Mouse (Mus musculus) liver, embryonic 11.5 days (tissue): Measurements from ENCODE around the gene Kdelr2. TPM values are rescaled to one million over a fixed set of nuclear protein-coding genes. Genes with fewer than 3 reads are reported as not detected.

ENCODE experiments used
- ATAC-seq: fragments of 200-750 bp; cut with Nextera tagmentation; replicated peaks from 2 replicates; pipeline ENCODE4 v1.8.0; 2017; ENCODE audit warnings: moderate number of reproducible peaks, mild to moderate bottlenecking, moderate TSS enrichment, moderate library complexity; ENCODE audit not compliant: low FRiP score
- DNase-seq: peaks from one replicate; pipeline ENCODE4 v3.0.0-alpha.2; 2017; ENCODE audit warnings: low spot score
- H3K27ac ChIP-seq: fragments of 300-500 bp; sonication (generic); 2 replicates; pipeline ENCODE4 v1.5.1; 2014; ENCODE audit warnings: mild to moderate bottlenecking, low read depth, low read length, control low read depth
- H3K27me3 ChIP-seq: fragments of 300-500 bp; sonication (generic); replicated peaks from 2 replicates; pipeline ENCODE4 v1.6.1; 2014; ENCODE audit warnings: low read length, mixed read lengths; ENCODE audit not compliant: control insufficient read depth, insufficient read depth
- H3K36me3 ChIP-seq: fragments of 300-500 bp; sonication (generic); 2 replicates; pipeline ENCODE4 v1.6.1; 2014; ENCODE audit warnings: mild to moderate bottlenecking, low read length, moderate library complexity, mixed read lengths; ENCODE audit not compliant: control insufficient read depth, insufficient read depth
- H3K4me1 ChIP-seq: fragments of 300-500 bp; sonication (generic); replicated peaks from 2 replicates; pipeline ENCODE4 v1.6.1; 2014; ENCODE audit warnings: low read length, mixed read lengths; ENCODE audit not compliant: control insufficient read depth, insufficient read depth
- H3K4me2 ChIP-seq: fragments of 300-500 bp; sonication (generic); 2 replicates; pipeline ENCODE4 v1.6.1; 2014; ENCODE audit warnings: mild to moderate bottlenecking, control low read depth, moderate library complexity
- H3K4me3 ChIP-seq: fragments of 300-500 bp; sonication (generic); 2 replicates; pipeline ENCODE4 v1.5.1; 2014; ENCODE audit warnings: low read depth, low read length, control low read depth
- H3K9ac ChIP-seq: fragments of 300-500 bp; sonication (generic); 2 replicates; pipeline ENCODE4 v1.6.1; 2014; ENCODE audit warnings: low read depth, low read length, control low read depth
- H3K9me3 ChIP-seq: fragments of 300-500 bp; sonication (generic); 2 replicates; pipeline ENCODE4 v1.6.1; 2016; ENCODE audit warnings: low read length, inconsistent platforms, mixed read lengths; ENCODE audit not compliant: control insufficient read depth
- WGBS: fragments of 180-500 bp; shearing (Covaris S2); extraction: QIAGEN DNeasy Blood & Tissue Kit; methylation state at CpG from one replicate; pipeline ENCODE4 v1.1.7; 2014; 5-methylcytosine and 5-hydroxymethylcytosine counted together
- polyA plus RNA-seq: library from polyadenylated mRNA; unstranded; fragments of >200 nt; fragmentation: Nextera tagmentation; extraction: Ambion mirVana; gene quantifications from 2 replicates; pipeline ENCODE4 v1.2.1, GENCODE M21; 2014

Kdelr2 gene
- polyA plus RNA-seq, 1 experiment from 2014 or later = 236 TPM

GRCm38 (mm10) chr5:143367931-143368330 is 35.7 kb upstream of the Kdelr2 start:
- Histone ChIP-seq H3K4me1 (no peaks in the 10 kb centered on the region; the same call in 1 of the 2 replicates), H3K9ac (no peak overlapping the region), H3K36me3 (no peaks in the 10 kb centered on the region), H3K27me3 (peaks cover 87% of the 10 kb centered on the region), H3K4me2 (no peak overlapping the region), H3K4me3 (no peak overlapping the region), H3K27ac (no peak overlapping the region), H3K9me3 (no peaks in the 10 kb centered on the region)
- WGBS = 78% methylated on average over 3 of the region's 3 CpGs
- no peak for ATAC-seq
- DNase-seq = no peak

DNA sequence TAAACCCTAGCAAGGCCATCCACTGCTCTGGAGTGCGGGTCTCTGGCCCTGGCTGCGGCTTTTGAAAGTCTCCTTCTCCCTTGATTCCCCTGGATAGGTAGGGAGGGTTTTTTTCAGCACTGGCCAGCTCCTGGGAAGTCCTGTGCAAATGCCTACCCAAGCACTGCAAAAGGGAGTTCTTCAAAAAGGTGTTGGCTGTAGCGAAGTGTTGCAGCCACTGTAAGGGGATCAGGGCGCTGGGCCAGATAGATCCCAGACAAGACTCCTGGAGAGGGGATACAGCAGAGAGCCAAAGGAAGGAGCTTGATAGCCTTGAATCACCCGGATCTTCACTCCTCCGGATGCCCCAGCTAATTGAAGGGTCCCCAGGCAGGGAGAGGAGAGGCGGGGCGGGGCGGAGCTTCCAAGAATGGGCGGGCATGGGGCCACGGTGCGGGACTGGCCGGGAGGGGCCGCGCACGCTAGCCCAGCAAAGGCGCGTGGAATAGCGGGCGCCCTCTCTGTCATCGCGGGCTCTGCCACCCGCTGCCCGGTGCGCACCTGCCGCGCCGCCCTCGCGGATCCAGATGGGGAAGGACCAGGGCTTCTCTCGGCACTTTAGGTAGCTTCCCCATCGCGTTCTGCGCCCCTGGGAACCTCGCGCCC is 33.9 kb upstream of the Kdelr2 start:
- DNase-seq (no peak), ATAC-seq (no peak; the same call in 1 of the 2 replicates)
- H3K4me2 ChIP-seq = peak overlapping the region; percentile 47
- no peaks in the 10 kb centered on the region for H3K9me3 ChIP-seq
- H3K4me1 ChIP-seq = no peaks in the 10 kb centered on the region; the same call in 1 of the 2 replicates
- no peaks in the 10 kb centered on the region for H3K36me3 ChIP-seq
- H3K9ac ChIP-seq = no peak overlapping the region
- H3K27me3 ChIP-seq = peaks cover 89% of the 10 kb centered on the region
- WGBS = 3% methylated on average over 36 of the region's 36 CpGs
- 0 out of 2 replicates have a peak overlapping the region, but pooled peaks have one; percentile 13 for H3K4me3 ChIP-seq
- H3K27ac ChIP-seq = no peak overlapping the region

DNA sequence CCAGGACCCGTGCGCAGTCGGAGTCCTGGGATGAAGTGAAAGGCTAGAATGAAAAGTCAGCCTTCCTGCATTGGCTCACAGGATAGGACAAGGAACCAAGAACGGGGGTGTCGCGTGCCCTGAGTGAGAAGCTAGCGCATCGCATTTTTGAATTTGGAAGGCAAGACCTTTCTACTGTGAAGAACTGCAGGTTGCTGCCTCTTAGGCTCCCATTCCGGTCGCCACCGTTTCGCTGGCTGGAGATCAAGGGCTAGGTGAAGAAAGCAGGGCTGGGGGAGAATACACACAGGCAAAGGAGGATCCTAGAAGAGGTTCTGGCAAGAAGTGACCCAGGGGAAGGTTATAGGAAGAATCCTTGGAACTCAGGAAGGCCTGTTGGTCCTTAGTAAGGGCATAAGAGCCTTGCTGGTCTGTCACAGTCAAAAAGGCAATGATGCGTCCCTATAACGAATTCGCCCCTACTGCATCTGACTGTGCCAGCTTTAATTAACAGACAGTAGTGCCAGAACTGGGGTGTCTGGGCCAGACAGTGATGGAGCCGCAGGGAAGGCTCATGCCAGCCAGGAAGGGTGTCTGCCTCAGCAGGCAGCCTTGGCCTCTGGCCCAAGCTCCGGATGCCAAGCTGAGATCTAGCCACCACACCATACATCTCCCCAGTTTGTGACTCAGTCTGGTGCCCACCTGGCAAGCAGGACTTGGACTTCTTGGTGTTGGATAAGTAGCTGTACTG is 33.1 kb upstream of the Kdelr2 start:
- no peak overlapping the region for H3K27ac ChIP-seq
- no peaks in the 10 kb centered on the region for H3K36me3 ChIP-seq
- ATAC-seq (no peak), DNase-seq (no peak)
- no peak overlapping the region; the same call in 1 of the 2 replicates for H3K4me2 ChIP-seq
- H3K4me3 ChIP-seq = no peak overlapping the region
- no peaks in the 10 kb centered on the region; the same call in 1 of the 2 replicates for H3K4me1 ChIP-seq
- H3K9me3 ChIP-seq = no peaks in the 10 kb centered on the region
- H3K9ac ChIP-seq = no peak overlapping the region
- H3K27me3 ChIP-seq = peaks cover 85% of the 10 kb centered on the region
- WGBS = 27% methylated on average over 17 of the region's 17 CpGs

DNA sequence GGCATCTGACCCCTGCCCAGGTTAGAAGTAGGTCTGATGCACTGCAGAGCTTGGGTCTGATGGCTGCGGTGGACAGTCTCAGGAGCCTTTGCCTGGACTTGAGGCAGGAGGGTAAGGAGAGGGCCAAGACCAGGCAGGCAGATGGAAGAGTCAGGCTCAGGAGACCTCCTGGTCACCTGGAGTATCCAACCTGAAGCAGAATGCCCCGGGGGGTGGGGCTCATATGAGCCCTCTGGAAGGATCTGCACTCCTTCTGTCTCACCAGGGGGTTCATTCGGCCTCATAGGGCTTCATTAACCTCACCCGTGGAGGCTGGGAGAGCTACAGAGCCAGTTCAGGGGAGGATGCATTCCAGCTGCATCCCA is 32.5 kb upstream of the Kdelr2 start:
- DNase-seq (no peak), ATAC-seq (no peak)
- no peak overlapping the region for H3K27ac ChIP-seq
- H3K4me3 ChIP-seq = no peak overlapping the region
- H3K9ac ChIP-seq = no peak overlapping the region
- H3K27me3 ChIP-seq = peaks cover 80% of the 10 kb centered on the region
- H3K4me2 ChIP-seq = no peak overlapping the region
- WGBS = 51% methylated on average over 4 of the region's 4 CpGs
- no peaks in the 10 kb centered on the region; the same call in 1 of the 2 replicates for H3K4me1 ChIP-seq
- no peaks in the 10 kb centered on the region for H3K36me3 ChIP-seq
- H3K9me3 ChIP-seq = 0 out of 2 replicates have a peak, but pooled peaks cover under 1% of the 10 kb centered on the region

DNA sequence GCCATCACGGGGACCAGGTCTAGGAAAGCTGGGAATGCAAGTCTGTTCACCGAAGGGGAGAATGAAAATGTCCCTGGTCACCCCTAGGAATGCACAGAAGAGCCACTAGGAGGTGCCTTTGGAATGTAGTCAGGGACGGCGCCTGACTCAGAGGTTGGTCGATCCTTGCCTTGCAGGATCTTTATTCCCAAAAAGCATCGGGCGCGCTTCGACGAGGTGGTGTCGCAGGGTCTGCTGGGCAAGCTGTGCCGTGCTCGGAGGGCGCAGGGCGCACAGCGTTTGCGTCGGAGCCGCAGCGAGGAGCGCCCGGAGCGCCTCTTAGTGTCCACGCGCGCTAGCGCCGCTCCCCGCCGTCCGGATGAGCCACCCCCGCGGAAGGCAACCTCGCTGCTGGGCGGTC is 30.8 kb upstream of the Kdelr2 start:
- Histone ChIP-seq H3K4me1 (no peaks in the 10 kb centered on the region; the same call in 1 of the 2 replicates), H3K4me3 (peak overlapping the region; percentile 26), H3K9me3 (0 out of 2 replicates have a peak, but pooled peaks cover 3% of the 10 kb centered on the region), H3K4me2 (peak overlapping the region; percentile 58), H3K27ac (no peak overlapping the region), H3K27me3 (peaks cover 77% of the 10 kb centered on the region), H3K9ac (no peak overlapping the region), H3K36me3 (no peaks in the 10 kb centered on the region)
- DNase-seq = no peak
- ATAC-seq = no peak
- WGBS = 2% methylated on average over 35 of the region's 35 CpGs

DNA sequence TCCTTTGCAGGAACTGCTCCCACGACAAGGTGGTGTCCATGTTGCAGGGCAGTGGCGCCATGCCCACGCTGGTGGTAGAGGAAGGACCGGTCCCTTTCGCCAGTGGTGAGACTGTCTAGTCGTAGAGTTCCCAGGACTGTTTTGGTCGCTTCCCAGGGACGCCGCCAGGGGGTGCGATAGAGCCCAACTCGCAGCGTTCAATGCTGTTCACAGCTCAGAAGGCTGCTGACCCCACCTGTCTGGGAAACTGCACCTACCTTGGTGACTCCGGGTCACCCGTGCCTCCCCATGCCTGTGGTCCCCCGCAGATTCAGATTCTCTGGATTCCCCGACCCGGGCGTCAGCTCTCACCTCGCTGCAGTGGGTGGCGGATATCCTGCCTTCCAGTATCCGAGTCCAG is 28.4 kb upstream of the Kdelr2 start:
- no peaks in the 10 kb centered on the region for H3K4me1 ChIP-seq
- peak overlapping the region; percentile 23; the same call in 1 of the 2 replicates for H3K4me2 ChIP-seq
- WGBS = 8% methylated on average over 21 of the region's 21 CpGs
- no peak overlapping the region for H3K4me3 ChIP-seq
- H3K27me3 ChIP-seq = peaks cover 52% of the 10 kb centered on the region
- ATAC-seq (no peak), DNase-seq (peak; percentile 74)
- H3K9ac ChIP-seq = no peak overlapping the region
- 0 out of 2 replicates have a peak, but pooled peaks cover 3% of the 10 kb centered on the region for H3K9me3 ChIP-seq
- no peaks in the 10 kb centered on the region for H3K36me3 ChIP-seq
- no peak overlapping the region for H3K27ac ChIP-seq

DNA sequence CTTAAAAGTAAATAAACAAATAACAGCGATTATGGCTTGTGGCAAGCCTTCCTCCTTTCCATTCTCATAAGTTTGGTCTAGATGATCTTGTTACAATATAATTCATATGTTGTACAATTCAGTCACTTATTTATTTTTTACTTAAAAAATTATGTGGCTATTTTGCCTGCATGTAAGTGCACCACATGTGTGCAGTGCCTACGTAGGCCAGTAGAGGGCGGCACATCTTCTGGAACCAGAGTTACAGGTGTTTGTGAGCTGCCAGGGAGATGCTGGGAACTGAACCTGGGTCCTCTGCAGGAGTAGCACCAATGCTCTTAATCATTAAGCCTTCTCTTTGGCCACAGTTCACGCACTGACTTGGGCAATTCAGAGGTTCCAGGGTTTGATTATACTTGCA is 27.5 kb upstream of the Kdelr2 start:
- Histone ChIP-seq H3K9ac (no peak overlapping the region), H3K9me3 (0 out of 2 replicates have a peak, but pooled peaks cover 3% of the 10 kb centered on the region), H3K27me3 (peaks cover 43% of the 10 kb centered on the region), H3K4me2 (no peak overlapping the region), H3K27ac (no peak overlapping the region), H3K36me3 (no peaks in the 10 kb centered on the region), H3K4me3 (no peak overlapping the region), H3K4me1 (no peaks in the 10 kb centered on the region)
- WGBS = 73% methylated on average over 4 of the region's 4 CpGs
- no peak for DNase-seq
- no peak for ATAC-seq

- H3K9ac ChIP-seq = no peak overlapping the region
- ATAC-seq = peak; percentile 68
- H3K27ac ChIP-seq = no peak overlapping the region
- no peak for DNase-seq
- peak overlapping the region; percentile 68 for H3K4me2 ChIP-seq
- H3K4me3 ChIP-seq = peak overlapping the region; percentile 29
- H3K36me3 ChIP-seq = no peaks in the 10 kb centered on the region
- peaks cover 5% of the 10 kb centered on the region for H3K4me1 ChIP-seq
- peaks cover 29% of the 10 kb centered on the region for H3K27me3 ChIP-seq
- no peaks in the 10 kb centered on the region for H3K9me3 ChIP-seq
- 7% methylated on average over 39 of the region's 39 CpGs for WGBS
Measured at GRCm38 (mm10) chr5:143386797-143387621, 16.6 kb upstream of the Kdelr2 start.
